12 mouse cellular contexts compared by ENCODE assay signal in the genomic region with DNA sequence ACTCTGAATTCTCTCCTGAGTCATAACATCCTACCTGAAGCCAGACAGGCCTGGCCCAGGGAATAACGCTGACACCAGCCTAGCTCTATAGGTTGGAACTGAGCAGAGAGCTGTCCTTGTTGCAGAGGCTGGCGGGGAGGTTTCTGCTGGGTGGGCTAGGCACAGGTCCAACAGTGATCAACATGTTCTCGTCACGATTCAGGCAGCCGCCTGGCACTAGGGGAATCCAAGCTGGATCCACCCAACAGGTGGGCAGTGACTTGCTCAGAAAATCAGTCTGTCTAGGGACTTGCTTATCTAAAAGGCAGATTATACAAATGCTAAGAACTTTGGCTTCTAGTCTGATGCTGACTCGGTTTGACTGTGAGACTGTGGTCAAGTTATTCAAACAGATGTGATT.
DNase-seq lines count a peak whose midpoint lies in the region; ATAC-seq lines count a peak whose summit lies in the region.
"Had no signal": no experiment of that assay in that cellular context is flagged by ENCODE, and none has a peak within 500 bp of the region (broad histone marks: within the 10 kb centered on the region; RNA-seq: fewer than 3 reads in every experiment).

No protein-coding gene starts in this region.

- peak; percentile 69 for ATAC-seq in frontal cortex, adult (ENCODE audit: low TSS enrichment)
- ATAC-seq: activated CD4-positive, CD25-positive, alpha-beta regulatory T cell, adult 4 months had no signal

- DNase-seq in left cerebral cortex, adult 18-20 months (ENCODE audit: low spot score in 2 of 2) = peak; percentile 43 to 50
- DNase-seq in left cerebral cortex, adult 11 months (ENCODE audit: low spot score) = no peak
- peak; percentile 42 to 44 for DNase-seq in layer of hippocampus, postnatal 10 days (ENCODE audit: low spot score in 2 of 2)
- peak; percentile 40 for DNase-seq in right cerebral cortex, postnatal 10 days (ENCODE audit: low spot score in 2 of 2)
- DNase-seq in T-cell, adult 2 months (ENCODE audit: low spot score) = no peak
- DNase-seq in embryo, embryonic 11 days = no peak
- no peak for DNase-seq in thymus, postnatal 10 days (ENCODE audit: low spot score in 2 of 2)
- DNase-seq: cerebellum, adult 11 months; gastrocnemius, postnatal 25 days; thymus, postnatal 25 days had no signal

Comparison
In these comparisons a context has a peak if more than half of its experiments do, and no peak if none do; other contexts are left out.
1. DNase-seq: peak in left cerebral cortex, adult 18-20 months (2 of 2), layer of hippocampus, postnatal 10 days (2 of 2) and right cerebral cortex, postnatal 10 days (2 of 2); none in left cerebral cortex, adult 11 months (single experiment), T-cell, adult 2 months (single experiment), embryo, embryonic 11 days (single experiment) and thymus, postnatal 10 days (0 of 2).